In the genomic region with DNA sequence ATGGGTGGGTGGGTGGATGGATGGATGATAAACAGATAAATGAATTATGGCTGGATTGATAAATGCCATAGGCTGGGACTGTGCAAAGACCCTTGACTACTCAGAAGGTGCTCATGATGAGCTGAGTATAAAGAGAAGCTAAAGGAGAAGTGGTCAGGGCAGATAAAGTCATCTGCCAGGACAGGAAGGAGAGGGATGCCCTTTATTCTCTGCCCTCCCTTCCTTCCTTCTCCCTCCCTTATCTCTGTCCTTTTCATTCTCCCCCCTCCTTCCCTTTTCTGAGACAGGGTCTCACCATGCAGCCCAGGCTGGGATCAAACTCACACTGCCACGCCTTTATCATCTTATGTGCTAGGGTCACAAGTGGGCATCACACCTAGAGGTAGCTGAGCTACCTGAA, we compare ENCODE assay signal across 25 mouse cellular contexts. TPM values are rescaled to one million over a fixed set of nuclear protein-coding genes. Genes with fewer than 3 reads are reported as not detected.
DNase-seq lines count a peak whose midpoint lies in the region; ATAC-seq and TF ChIP-seq lines count a peak whose summit lies in the region.
"Had no signal": no experiment of that assay in that cellular context is flagged by ENCODE, and none has a peak within 500 bp of the region (broad histone marks: within the 10 kb centered on the region; RNA-seq: fewer than 3 reads in every experiment).

No protein-coding gene starts in this region.

- TF ChIP-seq CTCF in bone marrow, adult 2 months (IDR thresholded peaks at IDR 0.05; ENCODE audit: control insufficient read depth, insufficient read depth, low read length), result no peak

- no peak overlapping the region for H3K4me2 ChIP-seq in lung, embryonic 15.5 days
- H3K4me2 ChIP-seq: embryonic facial prominence, embryonic 12.5 days; heart, embryonic 12.5 days; hindbrain, embryonic 13.5 days; limb, embryonic 15.5 days; lung, embryonic 14.5 days; midbrain, embryonic 13.5 days; stomach, embryonic 15.5 days had no signal

- DNase-seq in lung, postnatal 14 days, result no peak
- DNase-seq in adrenal gland, adult 18-20 months (ENCODE audit: low spot score in 2 of 2), result no peak
- no peak for DNase-seq in embryo, embryonic 10.5 days (ENCODE audit: low spot score)
- DNase-seq in thymus, postnatal 25 days, result no peak
- DNase-seq: adrenal gland, postnatal 10 days; B cell, adult 2 months; cerebellum, adult 18-20 months; cerebellum, postnatal 14 days; heart, postnatal 4 days; layer of hippocampus, adult 9-11 months; lung, embryonic 14.5 days; right cerebral cortex, postnatal 14 days had no signal

- H3K4me3 ChIP-seq in lung, embryonic 15.5 days, result no peak overlapping the region
- H3K4me3 ChIP-seq in bone marrow, adult 2 months (replicated peaks; ENCODE audit: control insufficient read depth, low read depth, low read length), result no peak overlapping the region
- H3K4me3 ChIP-seq in macrophage (ENCODE audit: inconsistent target), result no peak overlapping the region
- H3K4me3 ChIP-seq: embryonic facial prominence, embryonic 12.5 days; forebrain, embryonic 10.5 days; heart, embryonic 12.5 days; hindbrain, embryonic 13.5 days; limb, embryonic 10.5 days; limb, embryonic 15.5 days; midbrain, embryonic 13.5 days; stomach, embryonic 15.5 days had no signal

- no peaks in the 10 kb centered on the region for H3K27me3 ChIP-seq in lung, embryonic 15.5 days
- H3K27me3 ChIP-seq: embryonic facial prominence, embryonic 12.5 days; heart, embryonic 12.5 days; hindbrain, embryonic 13.5 days; limb, embryonic 15.5 days; midbrain, embryonic 13.5 days; stomach, embryonic 15.5 days had no signal

- no peaks in the 10 kb centered on the region for H3K36me3 ChIP-seq in lung, embryonic 15.5 days
- H3K36me3 ChIP-seq in macrophage (ENCODE audit: inconsistent target), result no peaks in the 10 kb centered on the region
- H3K36me3 ChIP-seq: embryonic facial prominence, embryonic 12.5 days; forebrain, embryonic 10.5 days; heart, embryonic 12.5 days; hindbrain, embryonic 13.5 days; limb, embryonic 10.5 days; limb, embryonic 15.5 days; midbrain, embryonic 13.5 days; stomach, embryonic 15.5 days had no signal

- no peaks in the 10 kb centered on the region for H3K9me3 ChIP-seq in lung, embryonic 15.5 days
- H3K9me3 ChIP-seq: embryonic facial prominence, embryonic 12.5 days; forebrain, embryonic 10.5 days; heart, embryonic 12.5 days; hindbrain, embryonic 13.5 days; limb, embryonic 10.5 days; limb, embryonic 15.5 days; midbrain, embryonic 13.5 days; stomach, embryonic 15.5 days had no signal

- H3K4me1 ChIP-seq in lung, embryonic 15.5 days, result 0 out of 2 replicates have a peak, but pooled peaks cover 3% of the 10 kb centered on the region
- H3K4me1 ChIP-seq in bone marrow, adult 2 months (ENCODE audit: control insufficient read depth, insufficient read depth, low read length), result peaks cover 5% of the 10 kb centered on the region; the same call in 1 of the 2 replicates
- H3K4me1 ChIP-seq: embryonic facial prominence, embryonic 12.5 days; forebrain, embryonic 10.5 days; hindbrain, embryonic 13.5 days; midbrain, embryonic 13.5 days had no signal

- H3K79me2 ChIP-seq in macrophage (ENCODE audit: inconsistent target), result no peaks in the 10 kb centered on the region

- whole genome bisulfite sequencing in lung, embryonic 15.5 days, result 75% methylated on average over 1 of the region's 1 CpGs
- WGBS in bone marrow, adult 2 months, result 18% methylated on average over 1 of the region's 1 CpGs
- WGBS in macrophage (ENCODE audit: missing documents), result 7% methylated on average over 1 of the region's 1 CpGs

- H3K27ac ChIP-seq in lung, embryonic 15.5 days, result no peak overlapping the region
- peak overlapping the region; percentile 41; the same call in 1 of the 2 replicates for H3K27ac ChIP-seq in bone marrow, adult 2 months (ENCODE audit: control insufficient read depth, insufficient read depth, low read depth, low read length, poor library complexity)
- H3K27ac ChIP-seq in macrophage, result peak overlapping the region; percentile 86
- H3K27ac ChIP-seq: embryonic facial prominence, embryonic 12.5 days; forebrain, embryonic 10.5 days; hindbrain, embryonic 13.5 days; limb, embryonic 15.5 days; liver, embryonic 14.5 days; midbrain, embryonic 13.5 days had no signal

- peak; percentile 21; the same call in 1 of the 2 replicates for ATAC-seq in lung, embryonic 15.5 days (ENCODE audit: borderline replicate concordance, extremely low read depth, low FRiP score, low TSS enrichment)
- ATAC-seq: forebrain, embryonic 16.5 days; midbrain, embryonic 13.5 days had no signal

- H3K9ac ChIP-seq in lung, embryonic 15.5 days, result no peak overlapping the region
- H3K9ac ChIP-seq: embryonic facial prominence, embryonic 12.5 days; heart, embryonic 12.5 days; hindbrain, embryonic 13.5 days; limb, embryonic 15.5 days; liver, embryonic 14.5 days; lung, embryonic 14.5 days; midbrain, embryonic 13.5 days; stomach, embryonic 15.5 days had no signal

- TF ChIP-seq POLR2A in bone marrow, adult 2 months (IDR thresholded peaks at IDR 0.05; ENCODE audit: borderline replicate concordance, control insufficient read depth, low read depth, low read length), result no peak

RNA-seq across cellular contexts. Expression of gene Fam187b, which starts 34.2 kb away (rescaled TPM):
- 6.3 TPM in 2 replicates for polyA plus RNA-seq in lung, embryonic 15.5 days (2015; fragmentation: Nextera tagmentation; extraction: Ambion mirVana)
- polyA plus RNA-seq in bone marrow, adult 2 months (2011; ENCODE audit: insufficient read depth, insufficient read length, low replicate concordance, missing spikeins), result 0.75 TPM in 1 of 2 replicates, not detected in the other
- 1 to 10 TPM in 7 of 26 experiments, under 1 TPM in 7, not detected in 12; 0.47 to 2.1 (median 1.0) TPM for total RNA-seq in macrophage (2018; cell fraction: chromatin; rRNA removed)
- 1 to 10 TPM in 1 of 26 experiments, under 1 TPM in 17, not detected in 8; 0.10 to 1.0 (median 0.26) TPM for total RNA-seq in macrophage (2018; cell fraction: cytosol; rRNA removed)
- 1 to 10 TPM in 5 of 26 experiments, under 1 TPM in 13, not detected in 8; 0.26 to 2.4 (median 0.68) TPM for total RNA-seq in macrophage (2018; cell fraction: nucleus; rRNA removed)
- polyA plus RNA-seq in macrophage (2018), result 0.21 to 0.26 TPM in 2 of 3 replicates, not detected in the other
- under 1 TPM; 0.61 to 0.66 TPM for total RNA-seq in adrenal gland, adult 18-20 months (2021)

RNA-seq across cellular contexts. Expression of gene Fxyd5, which starts 34.5 kb away (rescaled TPM):
- 50.1 TPM in 2 replicates for polyA plus RNA-seq in lung, embryonic 15.5 days (2015; fragmentation: Nextera tagmentation; extraction: Ambion mirVana)
- polyA plus RNA-seq in bone marrow, adult 2 months (2011; ENCODE audit: insufficient read depth, insufficient read length, low replicate concordance, missing spikeins), result 85.0 and 239 TPM in 2 replicates
- total RNA-seq in macrophage (2018; cell fraction: chromatin; rRNA removed), result 100 to 1,000 TPM in 13 of 26 experiments, 10 to 100 TPM in 13; 24.1 to 184 (median 97.0) TPM
- 100 to 1,000 TPM; 518 to 856 (median 728) TPM for total RNA-seq in macrophage (2018; cell fraction: cytosol; rRNA removed)
- 100 to 1,000 TPM in 25 of 26 experiments, 10 to 100 TPM in 1; 78.4 to 397 (median 257) TPM for total RNA-seq in macrophage (2018; cell fraction: nucleus; rRNA removed)
- 662 to 1,499 TPM (median 1,028 TPM) in 3 replicates for polyA plus RNA-seq in macrophage (2018)
- total RNA-seq in adrenal gland, adult 18-20 months (2021), result 10 to 100 TPM; 45.1 to 82.7 TPM

RNA-seq across cellular contexts. Expression of gene Lsr, which starts 34.5 kb away (rescaled TPM):
- 80.6 and 89.1 TPM in 2 replicates for polyA plus RNA-seq in lung, embryonic 15.5 days (2015; fragmentation: Nextera tagmentation; extraction: Ambion mirVana)
- 0.81 and 4.2 TPM in 2 replicates for polyA plus RNA-seq in bone marrow, adult 2 months (2011; ENCODE audit: insufficient read depth, insufficient read length, low replicate concordance, missing spikeins)
- total RNA-seq in macrophage (2018; cell fraction: chromatin; rRNA removed), result 1 to 10 TPM in 5 of 26 experiments, under 1 TPM in 15, not detected in 6; 0.33 to 1.3 (median 0.70) TPM
- under 1 TPM; 0.19 to 0.68 (median 0.42) TPM for total RNA-seq in macrophage (2018; cell fraction: cytosol; rRNA removed)
- total RNA-seq in macrophage (2018; cell fraction: nucleus; rRNA removed), result 1 to 10 TPM in 12 of 26 experiments, under 1 TPM in 14; 0.34 to 2.3 (median 0.92) TPM
- polyA plus RNA-seq in macrophage (2018), result 0.29 to 2.2 TPM (median 0.38 TPM) in 3 replicates
- total RNA-seq in adrenal gland, adult 18-20 months (2021), result 10 to 100 TPM in 1 of 2 experiments, 1 to 10 TPM in 1; 6.8 to 19.1 TPM

RNA-seq across cellular contexts. Expression of gene Fxyd7, which starts 43.5 kb away (rescaled TPM):
- polyA plus RNA-seq in lung, embryonic 15.5 days (2015; fragmentation: Nextera tagmentation; extraction: Ambion mirVana), result 5.2 and 5.3 TPM in 2 replicates
- not detected in 2 replicates for polyA plus RNA-seq in bone marrow, adult 2 months (2011; ENCODE audit: insufficient read depth, insufficient read length, low replicate concordance, missing spikeins)
- total RNA-seq in macrophage (2018; cell fraction: chromatin; rRNA removed), result not detected
- total RNA-seq in macrophage (2018; cell fraction: cytosol; rRNA removed), result under 1 TPM in 2 of 26 experiments, not detected in 24; 0.18 to 0.35 TPM
- not detected for total RNA-seq in macrophage (2018; cell fraction: nucleus; rRNA removed)
- not detected in 3 replicates for polyA plus RNA-seq in macrophage (2018)
- 1 to 10 TPM; 1.9 to 2.3 TPM for total RNA-seq in adrenal gland, adult 18-20 months (2021)

RNA-seq across cellular contexts. Expression of gene Fxyd1, which starts 49.2 kb away (rescaled TPM):
- polyA plus RNA-seq in lung, embryonic 15.5 days (2015; fragmentation: Nextera tagmentation; extraction: Ambion mirVana), result 82.5 and 86.9 TPM in 2 replicates
- 7.8 and 16.2 TPM in 2 replicates for polyA plus RNA-seq in bone marrow, adult 2 months (2011; ENCODE audit: insufficient read depth, insufficient read length, low replicate concordance, missing spikeins)
- 1 to 10 TPM in 1 of 26 experiments, not detected in 25; 1.9 TPM for total RNA-seq in macrophage (2018; cell fraction: chromatin; rRNA removed)
- not detected for total RNA-seq in macrophage (2018; cell fraction: cytosol; rRNA removed)
- total RNA-seq in macrophage (2018; cell fraction: nucleus; rRNA removed), result not detected
- polyA plus RNA-seq in macrophage (2018), result not detected in 3 replicates
- 100 to 1,000 TPM; 193 to 280 TPM for total RNA-seq in adrenal gland, adult 18-20 months (2021)

Comparison
In these comparisons a context has a peak if more than half of its experiments do, and no peak if none do; other contexts are left out.
1. RNA of gene Lsr, which starts 34.5 kb away (polyA plus RNA-seq): 80.6 to 89.1 TPM in lung, embryonic 15.5 days; 0.81 to 4.2 TPM in bone marrow, adult 2 months and 0.29 to 2.2 TPM in macrophage; every median in the first group is over 10 times any median in the second.